Mouse (Mus musculus): ENCODE results near the gene Dapk2. TPM values are rescaled to one million over a fixed set of nuclear protein-coding genes. Genes with fewer than 3 reads are reported as not detected.
A peak's percentile ranks its signal among the peaks of the same experiment; 100 is the strongest.

The Dapk2 gene
- 5.9 and 7.6 TPM in 2 replicates for polyA plus RNA-seq (2014; fragmentation: Nextera tagmentation; extraction: Ambion mirVana)

DNA sequence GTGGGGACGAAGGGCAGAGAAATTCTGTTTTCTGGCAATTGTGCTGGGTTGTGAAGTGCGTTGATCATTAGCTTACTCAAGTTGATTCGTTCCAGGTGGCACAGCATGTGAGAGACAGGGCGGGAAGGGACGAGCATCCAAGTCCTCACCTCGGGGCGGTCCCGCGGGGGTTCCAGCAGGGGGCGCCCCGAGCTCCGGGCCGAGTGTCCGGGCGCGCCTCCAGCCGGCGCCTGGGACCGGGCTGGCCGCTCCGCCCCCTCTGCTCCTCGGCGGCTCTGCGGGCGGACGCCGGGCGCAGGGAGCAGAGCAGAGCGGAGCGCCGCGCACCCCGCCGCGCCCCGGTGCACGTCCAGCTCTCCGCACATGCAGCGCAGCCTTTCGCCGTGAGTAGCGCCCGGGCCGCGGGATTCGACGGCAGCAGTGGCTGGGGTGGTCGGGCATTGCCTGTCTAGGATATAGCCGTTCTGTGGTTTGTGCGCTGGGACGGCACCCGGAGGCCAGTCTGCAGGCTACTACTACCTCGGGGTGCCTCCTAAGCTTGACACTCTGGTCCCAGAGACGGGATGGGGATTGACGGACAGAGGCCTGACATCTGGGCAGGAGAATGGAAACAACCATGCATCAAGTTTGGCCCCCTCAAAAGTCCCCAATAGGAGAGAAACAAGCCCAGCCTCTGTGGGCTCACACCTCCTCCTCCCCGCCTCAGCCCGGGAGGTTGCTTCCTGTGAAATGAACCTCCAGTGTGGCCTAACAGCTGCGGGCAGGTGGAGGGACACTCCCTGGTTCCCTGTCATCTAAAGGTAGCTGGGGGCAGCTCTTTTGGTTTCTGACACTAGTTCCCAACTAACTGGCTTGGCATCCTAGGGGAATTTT is at the start of gene Dapk2:
TSS of gene Dapk2 (plus strand) at position 266 of the 873 bp plus-strand sequence.
- peak within 1 kb of the TSS; percentile 49 for H3K9ac ChIP-seq
- H3K36me3 ChIP-seq (ENCODE audit: insufficient read depth) = no peaks in the 10 kb centered on the region
- no peaks in the 10 kb centered on the region for H3K4me1 ChIP-seq (ENCODE audit: insufficient read depth)
- no peaks in the 10 kb centered on the region for H3K9me3 ChIP-seq (ENCODE audit: low read depth, low read length)
- H3K4me2 ChIP-seq = peak within 1 kb of the TSS; percentile 75
- ATAC-seq (ENCODE audit: insufficient read depth) (peak; percentile 90), DNase-seq (peak; percentile 89)
- no peak within 1 kb of the TSS for H3K27ac ChIP-seq (ENCODE audit: low read depth)
- peak within 1 kb of the TSS; percentile 43 for H3K4me3 ChIP-seq (ENCODE audit: low read depth, low read length)
- 1% methylated on average over 58 of the region's 58 CpGs for WGBS
- peaks cover 16% of the 10 kb centered on the region; the same call in 1 of the 2 replicates for H3K27me3 ChIP-seq (ENCODE audit: insufficient read depth, low read length)
- peak; percentile 58 for TF ChIP-seq CTCF (IDR thresholded peaks at IDR 0.05; ENCODE audit: low read depth)

DNA sequence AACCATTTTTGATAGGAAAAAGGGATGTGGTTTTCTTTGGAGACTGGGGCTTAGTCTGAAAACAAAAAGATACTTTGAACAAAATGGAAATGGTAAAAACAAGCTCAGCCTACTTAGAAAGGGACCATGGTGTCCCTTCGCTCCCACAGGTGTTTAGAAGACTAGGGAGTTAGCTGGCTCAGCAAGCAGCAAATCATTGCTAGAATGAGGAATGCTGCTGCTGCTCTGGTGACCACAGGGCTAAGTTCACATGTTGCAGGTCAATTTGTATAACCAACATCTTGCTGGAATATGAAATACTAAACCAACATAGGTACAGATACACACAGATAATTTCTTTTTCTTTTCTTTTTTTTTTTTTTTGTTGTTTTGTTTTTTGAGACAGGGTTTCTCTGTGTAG is 48.4 kb upstream of the Dapk2 start:
- WGBS = 88% methylated on average over 1 of the region's 1 CpGs
- Histone ChIP-seq H3K4me2 (no peak overlapping the region), H3K36me3 (ENCODE audit: insufficient read depth) (peaks cover 49% of the 10 kb centered on the region), H3K9ac (no peak overlapping the region), H3K4me1 (ENCODE audit: insufficient read depth) (no peaks in the 10 kb centered on the region), H3K27ac (ENCODE audit: low read depth) (no peak overlapping the region), H3K9me3 (ENCODE audit: low read depth, low read length) (no peaks in the 10 kb centered on the region), H3K27me3 (ENCODE audit: insufficient read depth, low read length) (no peaks in the 10 kb centered on the region), H3K4me3 (ENCODE audit: low read depth, low read length) (no peak overlapping the region)
- TF ChIP-seq CTCF (IDR thresholded peaks at IDR 0.05; ENCODE audit: low read depth) = no peak
- no peak for ATAC-seq (ENCODE audit: insufficient read depth)
- DNase-seq = no peak

DNA sequence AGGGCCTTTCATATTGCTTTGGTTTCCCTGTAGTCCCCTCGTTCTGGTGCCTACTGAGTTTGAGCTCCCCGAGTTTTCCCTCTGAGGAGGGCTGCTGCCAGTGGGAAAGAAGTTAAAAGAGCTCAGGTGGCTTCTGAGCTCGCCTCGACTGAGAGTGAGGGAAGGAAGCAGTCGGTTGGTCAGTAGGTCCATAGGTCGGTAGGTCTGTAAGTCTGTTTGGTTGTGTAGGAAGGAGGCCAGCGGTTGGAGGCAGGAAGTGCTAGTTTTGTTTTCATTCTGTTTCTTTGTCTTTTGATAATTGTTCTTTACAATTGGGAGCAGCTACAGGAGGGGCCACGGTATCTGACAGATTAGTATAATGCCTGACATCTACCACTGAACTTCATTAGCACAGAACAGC is 47.9 kb upstream of the Dapk2 start:
- Histone ChIP-seq H3K27ac (ENCODE audit: low read depth) (no peak overlapping the region), H3K4me1 (ENCODE audit: insufficient read depth) (no peaks in the 10 kb centered on the region), H3K4me3 (ENCODE audit: low read depth, low read length) (no peak overlapping the region), H3K9me3 (ENCODE audit: low read depth, low read length) (no peaks in the 10 kb centered on the region), H3K27me3 (ENCODE audit: insufficient read depth, low read length) (no peaks in the 10 kb centered on the region), H3K36me3 (ENCODE audit: insufficient read depth) (peaks cover 43% of the 10 kb centered on the region), H3K9ac (no peak overlapping the region), H3K4me2 (no peak overlapping the region)
- ATAC-seq (ENCODE audit: insufficient read depth) = no peak
- TF ChIP-seq CTCF (IDR thresholded peaks at IDR 0.05; ENCODE audit: low read depth) = no peak
- DNase-seq = no peak
- WGBS = 69% methylated on average over 8 of the region's 8 CpGs

- Histone ChIP-seq H3K36me3 (ENCODE audit: insufficient read depth) (peaks cover 37% of the 10 kb centered on the region), H3K9ac (no peak overlapping the region), H3K27me3 (ENCODE audit: insufficient read depth, low read length) (no peaks in the 10 kb centered on the region), H3K27ac (ENCODE audit: low read depth) (no peak overlapping the region), H3K4me3 (ENCODE audit: low read depth, low read length) (no peak overlapping the region), H3K4me2 (no peak overlapping the region), H3K4me1 (ENCODE audit: insufficient read depth) (no peaks in the 10 kb centered on the region), H3K9me3 (ENCODE audit: low read depth, low read length) (no peaks in the 10 kb centered on the region)
- ATAC-seq (ENCODE audit: insufficient read depth) = no peak
- WGBS = 89% methylated on average over 8 of the region's 8 CpGs
- no peak for DNase-seq
- TF ChIP-seq CTCF (IDR thresholded peaks at IDR 0.05; ENCODE audit: low read depth) = no peak
Observed at GRCm38 (mm10) chr9:66110611-66111379, 47.2 kb upstream of the Dapk2 start.

GRCm38 (mm10) chr9:66114341-66114740 is 43.7 kb upstream of the Dapk2 start:
- 96% methylated on average over 3 of the region's 3 CpGs for WGBS
- ATAC-seq (ENCODE audit: insufficient read depth) = no peak

DNA sequence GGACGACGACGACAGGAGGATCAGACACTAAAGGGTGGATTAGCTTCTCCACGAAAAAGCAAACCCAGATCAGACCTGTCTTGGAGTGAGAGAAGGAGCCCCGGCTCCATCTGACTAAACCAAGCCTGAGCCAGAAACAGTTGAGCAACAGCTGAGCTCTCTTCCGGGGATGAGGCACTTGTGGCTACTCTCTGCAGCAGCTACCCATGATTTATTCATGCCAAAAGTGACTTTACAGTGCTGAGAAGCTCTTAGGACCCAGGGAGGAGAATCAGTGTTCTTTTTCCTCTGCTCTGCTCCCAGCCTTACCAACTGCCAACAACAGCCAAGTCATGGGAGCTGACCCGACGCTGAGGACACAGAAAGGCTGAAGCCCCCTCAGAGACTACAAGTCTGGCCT is 41.1 kb upstream of the Dapk2 start:
- Histone ChIP-seq H3K27me3 (ENCODE audit: insufficient read depth, low read length) (no peaks in the 10 kb centered on the region), H3K9me3 (ENCODE audit: low read depth, low read length) (no peaks in the 10 kb centered on the region), H3K4me1 (ENCODE audit: insufficient read depth) (no peaks in the 10 kb centered on the region), H3K36me3 (ENCODE audit: insufficient read depth) (peaks cover 11% of the 10 kb centered on the region; the same call in 1 of the 2 replicates), H3K4me3 (ENCODE audit: low read depth, low read length) (no peak overlapping the region), H3K4me2 (no peak overlapping the region), H3K9ac (no peak overlapping the region), H3K27ac (ENCODE audit: low read depth) (no peak overlapping the region)
- no peak for ATAC-seq (ENCODE audit: insufficient read depth)
- no peak for TF ChIP-seq CTCF (IDR thresholded peaks at IDR 0.05; ENCODE audit: low read depth)
- 63% methylated on average over 8 of the region's 8 CpGs for WGBS
- no peak for DNase-seq

More at GRCm38 (mm10) chr9:66114341-66114740, 43.7 kb upstream of the Dapk2 start:
- TF ChIP-seq CTCF (IDR thresholded peaks at IDR 0.05; ENCODE audit: low read depth) = no peak
- DNase-seq = no peak
- Histone ChIP-seq H3K9ac (no peak overlapping the region), H3K27ac (ENCODE audit: low read depth) (no peak overlapping the region), H3K4me1 (ENCODE audit: insufficient read depth) (no peaks in the 10 kb centered on the region), H3K27me3 (ENCODE audit: insufficient read depth, low read length) (no peaks in the 10 kb centered on the region), H3K36me3 (ENCODE audit: insufficient read depth) (peaks cover 18% of the 10 kb centered on the region), H3K4me3 (ENCODE audit: low read depth, low read length) (no peak overlapping the region), H3K4me2 (no peak overlapping the region), H3K9me3 (ENCODE audit: low read depth, low read length) (no peaks in the 10 kb centered on the region)

GRCm38 (mm10) chr9:66119498-66119897 is 38.5 kb upstream of the Dapk2 start:
- Histone ChIP-seq H3K9ac (no peak overlapping the region), H3K27me3 (ENCODE audit: insufficient read depth, low read length) (no peaks in the 10 kb centered on the region), H3K4me1 (ENCODE audit: insufficient read depth) (no peaks in the 10 kb centered on the region), H3K4me3 (ENCODE audit: low read depth, low read length) (no peak overlapping the region), H3K36me3 (ENCODE audit: insufficient read depth) (peaks cover 3% of the 10 kb centered on the region; the same call in 1 of the 2 replicates), H3K9me3 (ENCODE audit: low read depth, low read length) (no peaks in the 10 kb centered on the region), H3K27ac (ENCODE audit: low read depth) (no peak overlapping the region), H3K4me2 (no peak overlapping the region)
- WGBS = 87% methylated on average over 2 of the region's 2 CpGs
- ATAC-seq (ENCODE audit: insufficient read depth) = no peak
- no peak for DNase-seq
- no peak for TF ChIP-seq CTCF (IDR thresholded peaks at IDR 0.05; ENCODE audit: low read depth)

Data from lung, embryonic 14.5 days (tissue).